Mouse (Mus musculus): ENCODE data around the gene Tbc1d14. TPM values are rescaled to one million over a fixed set of nuclear protein-coding genes. Genes with fewer than 3 reads are reported as not detected.

Gene Tbc1d14
- 10 to 100 TPM; 57.2 to 81.3 TPM for polyA plus RNA-seq (2017; shearing (Covaris generic))

GRCm38 (mm10) chr5:36593176-36593575 lies at the start of gene Tbc1d14:
Tbc1d14 (minus strand) TSS chr5:36593276.

GRCm38 (mm10) chr5:36484171-36484990 lies 108.7 kb downstream of the Tbc1d14 start, which contains the start of the genes Tada2b and Ccdc96:
Tada2b (minus strand) TSS chr5:36484285.
Ccdc96 (plus strand) TSS chr5:36484588.

GRCm38 (mm10) chr5:36464709-36465661 lies 128.1 kb downstream of the Tbc1d14 start, which contains the start of gene Grpel1:
Grpel1 (plus strand) TSS chr5:36464998.

Other genes starting within 250 kb of the Tbc1d14 start
- gene Sorcs2, start 195.1 kb downstream of the Tbc1d14 start, polyA plus RNA-seq (2017; shearing (Covaris generic)), result 10 to 100 TPM in 1 of 2 experiments, 1 to 10 TPM in 1; 5.9 to 11.1 TPM
- 10 to 100 TPM; 30.7 to 38.9 TPM for gene Grpel1, start 128.3 kb downstream of the Tbc1d14 start, polyA plus RNA-seq (2017; shearing (Covaris generic))
- gene Tada2b, start 109.0 kb downstream of the Tbc1d14 start, polyA plus RNA-seq (2017; shearing (Covaris generic)), result 10 to 100 TPM; 20.7 to 32.3 TPM
- 1 to 10 TPM in 1 of 2 experiments, under 1 TPM in 1; 0.08 to 1.3 TPM for gene Ccdc96, start 108.7 kb downstream of the Tbc1d14 start, polyA plus RNA-seq (2017; shearing (Covaris generic))
- gene D5Ertd579e, start 102.7 kb upstream of the Tbc1d14 start, polyA plus RNA-seq (2017; shearing (Covaris generic)), result 10 to 100 TPM; 32.0 to 39.8 TPM
- 10 to 100 TPM; 34.4 to 45.1 TPM for gene Bloc1s4, start 155.4 kb upstream of the Tbc1d14 start, polyA plus RNA-seq (2017; shearing (Covaris generic))
- 100 to 1,000 TPM; 225 to 242 TPM for gene Mrfap1, start 203.5 kb upstream of the Tbc1d14 start, polyA plus RNA-seq (2017; shearing (Covaris generic))
- 10 to 100 TPM; 17.7 to 17.9 TPM for gene Man2b2, start 237.4 kb upstream of the Tbc1d14 start, polyA plus RNA-seq (2017; shearing (Covaris generic))

Measured in inflammation-experienced regulatory T-cells (primary cell).